Comparison of ENCODE assay signal across 11 mouse cellular contexts in genomic region chr8:46490821-46491220, GRCm38 (mm10). TPM values are rescaled to one million over a fixed set of nuclear protein-coding genes. Genes with fewer than 3 reads are reported as not detected.
DNase-seq lines count a peak whose midpoint lies in the region; ATAC-seq and TF ChIP-seq lines count a peak whose summit lies in the region.
"Had no signal": no experiment of that assay in that cellular context is flagged by ENCODE, and none has a peak within 500 bp of the region (broad histone marks: within the 10 kb centered on the region; RNA-seq: fewer than 3 reads in every experiment).

No protein-coding gene starts in this region.

- TF ChIP-seq CTCF in liver, adult 2 months (IDR thresholded peaks at IDR 0.05; ENCODE audit: low read depth, low read length), result no peak

- 46% methylated on average over 6 of the region's 6 CpGs for WGBS in heart, embryonic 16.5 days
- WGBS in liver, adult 2 months, result 16% methylated on average over 6 of the region's 6 CpGs

- H3K4me1 ChIP-seq in heart, embryonic 16.5 days (ENCODE audit: control insufficient read depth, insufficient read depth, low read length), result peaks cover 23% of the 10 kb centered on the region
- H3K4me1 ChIP-seq in liver, adult 2 months (ENCODE audit: control insufficient read depth, insufficient read depth, low read length), result peaks cover 62% of the 10 kb centered on the region

- peaks cover 8% of the 10 kb centered on the region for H3K36me3 ChIP-seq in heart, embryonic 16.5 days (ENCODE audit: control insufficient read depth, insufficient read depth)
- peaks cover 64% of the 10 kb centered on the region for H3K36me3 ChIP-seq in liver, adult 2 months (ENCODE audit: control insufficient read depth, insufficient read depth, low read length)

- peak overlapping the region; percentile 58 for H3K4me2 ChIP-seq in heart, embryonic 16.5 days (ENCODE audit: low read depth, low read length)

- peak; percentile 58 for DNase-seq in gastrocnemius, adult 18-20 months (ENCODE audit: low spot score)
- DNase-seq in gastrocnemius, postnatal 36 days, result no peak
- peak; percentile 87 for DNase-seq in adrenal gland, postnatal 14 days
- peak; percentile 93 for DNase-seq in liver, adult 2 months (ENCODE audit: extremely low read depth, low read depth, low spot score)
- DNase-seq in urinary bladder, adult 2 months (ENCODE audit: low spot score), result no peak
- no peak for DNase-seq in left cerebral cortex, postnatal 36 days (ENCODE audit: low spot score in 2 of 2)
- no peak for DNase-seq in adipocyte (ENCODE audit: low spot score)
- DNase-seq: lung, adult 2 months; thymus, adult 18-20 months had no signal

- H3K9me3 ChIP-seq in heart, embryonic 16.5 days (replicated peaks; ENCODE audit: control insufficient read depth, low read length), result no peaks in the 10 kb centered on the region

- peak overlapping the region; percentile 52 for H3K9ac ChIP-seq in heart, embryonic 16.5 days (ENCODE audit: low read length)
- H3K9ac ChIP-seq in liver, adult 2 months (ENCODE audit: low read depth, low read length), result peak overlapping the region; percentile 30

- intact Hi-C loops in gastrocnemius, postnatal 36 days (cut with DNase I), result no loop called here
- intact Hi-C loops in left cerebral cortex, postnatal 36 days (cut with DNase I), result no loop called here

- H3K4me3 ChIP-seq in heart, embryonic 16.5 days (ENCODE audit: low read length), result peak overlapping the region; percentile 53
- peak overlapping the region; percentile 9 for H3K4me3 ChIP-seq in liver, adult 2 months (ENCODE audit: insufficient read depth, low read depth, low read length)

- ATAC-seq in heart, embryonic 16.5 days (replicated peaks; ENCODE audit: extremely low read depth, insufficient read depth, low FRiP score), result peak; percentile 91
- ATAC-seq: midbrain, embryonic 16.5 days had no signal

- TF ChIP-seq POLR2A in liver, adult 2 months (IDR thresholded peaks at IDR 0.05; ENCODE audit: extremely low read depth, insufficient read depth, low read length), result no peak

- no peaks in the 10 kb centered on the region for H3K27me3 ChIP-seq in heart, embryonic 16.5 days (ENCODE audit: control insufficient read depth, insufficient read depth, low read length)
- no peaks in the 10 kb centered on the region for H3K27me3 ChIP-seq in liver, adult 2 months (ENCODE audit: control insufficient read depth, insufficient read depth, low read length)

- H3K27ac ChIP-seq in heart, embryonic 16.5 days (ENCODE audit: low read length), result peak overlapping the region; percentile 78
- H3K27ac ChIP-seq in liver, adult 2 months (replicated peaks; ENCODE audit: insufficient read depth, low read depth, low read length), result peak overlapping the region; percentile 53

- H3K79me2 ChIP-seq in liver, adult 2 months (ENCODE audit: control insufficient read depth, insufficient read depth, low read length), result peaks cover 36% of the 10 kb centered on the region

RNA-seq across cellular contexts. Expression of gene Acsl1, which starts 20.0 kb away (rescaled TPM):
- 100 to 1,000 TPM; 270 to 281 TPM for total RNA-seq in gastrocnemius, adult 18-20 months (2021)
- 100 to 1,000 TPM; 260 to 328 TPM for total RNA-seq in gastrocnemius, postnatal 36 days (2021)
- 631 and 851 TPM in 2 replicates for total RNA-seq in adrenal gland, postnatal 14 days (2021)
- polyA plus RNA-seq in heart, embryonic 16.5 days (2015; fragmentation: Nextera tagmentation; extraction: Ambion mirVana), result 88.1 and 94.7 TPM in 2 replicates
- total RNA-seq in liver, adult 2 months (2014; rRNA removed), result 447 and 506 TPM in 2 replicates
- 322 and 338 TPM in 2 replicates for polyA plus RNA-seq in liver, adult 2 months (2012; rRNA removed)
- polyA plus RNA-seq in urinary bladder, adult 2 months (2012; rRNA removed), result 44.2 and 46.6 TPM in 2 replicates
- 10 to 100 TPM; 42.6 to 52.0 TPM for total RNA-seq in left cerebral cortex, postnatal 36 days (2021)

Comparison
In these comparisons a context has a peak if more than half of its experiments do, and no peak if none do; other contexts are left out.
1. DNase-seq: peak in gastrocnemius, adult 18-20 months (single experiment), adrenal gland, postnatal 14 days (single experiment) and liver, adult 2 months (single experiment); none in gastrocnemius, postnatal 36 days (0 of 2), urinary bladder, adult 2 months (single experiment), left cerebral cortex, postnatal 36 days (0 of 2) and adipocyte (single experiment).